Mouse (Mus musculus) R1 (cell line): ENCODE measurements at regions not wholly inside any gene's neighbourhood (a gene's known extent, or its start where the extent isn't known, plus 50 kb on each side); places are given as distances from the start of the nearest gene placed in this dataset.

Source experiments
- DNase-seq: peaks from one replicate; pipeline ENCODE4 v3.0.0-alpha.2; 2018; ENCODE audit warnings: low read depth, low spot score

GRCm38 (mm10) chr13:60299076-60299475, 121.9 kb upstream of the Gas1 start:
- no peak for DNase-seq

- DNase-seq, result no peak
Observed at GRCm38 (mm10) chr13:60303561-60303960, 126.4 kb upstream of the Gas1 start.

- no peak for DNase-seq
Observed at GRCm38 (mm10) chr13:60305028-60305810, 128.1 kb upstream of the Gas1 start.

GRCm38 (mm10) chr13:60308062-60308801, 131.1 kb upstream of the Gas1 start:
- DNase-seq, result peak; percentile 16

- DNase-seq, result no peak
Observed at GRCm38 (mm10) chr13:60309482-60309881, 132.3 kb upstream of the Gas1 start.

GRCm38 (mm10) chr13:60309926-60310325, 132.8 kb upstream of the Gas1 start:
- no peak for DNase-seq

- DNase-seq, result peak; percentile 30
Observed at GRCm38 (mm10) chr13:60312397-60313085, 135.4 kb upstream of the Gas1 start.

- DNase-seq, result no peak
Observed at GRCm38 (mm10) chr13:60318436-60319020, 141.4 kb upstream of the Gas1 start.

- DNase-seq, result no peak
Observed at GRCm38 (mm10) chr13:60319268-60319667, 142.1 kb upstream of the Gas1 start.

- no peak for DNase-seq
Observed at GRCm38 (mm10) chr13:60319861-60320602, 142.9 kb upstream of the Gas1 start.

GRCm38 (mm10) chr13:60322579-60322978, 145.4 kb upstream of the Gas1 start:
- no peak for DNase-seq

- no peak for DNase-seq
Observed at GRCm38 (mm10) chr13:60330475-60331258, 153.5 kb upstream of the Gas1 start.

- DNase-seq, result no peak
Observed at GRCm38 (mm10) chr13:60336196-60336595, 159.0 kb upstream of the Gas1 start.

GRCm38 (mm10) chr13:60337383-60337782, 160.2 kb upstream of the Gas1 start:
- no peak for DNase-seq

- no peak for DNase-seq
Observed at GRCm38 (mm10) chr13:60338107-60338506, 160.9 kb upstream of the Gas1 start.

- DNase-seq, result no peak
Observed at GRCm38 (mm10) chr13:60340068-60340467, 162.9 kb upstream of the Gas1 start.

- DNase-seq, result no peak
Observed at GRCm38 (mm10) chr13:60347881-60348280, 170.7 kb upstream of the Gas1 start.

- DNase-seq, result no peak
Observed at GRCm38 (mm10) chr13:60348438-60348837, 171.3 kb upstream of the Gas1 start.

- DNase-seq, result no peak
Observed at GRCm38 (mm10) chr13:60355707-60356490, 178.7 kb upstream of the Gas1 start.
